Mouse (Mus musculus) C2C12 (cell line): ENCODE results near the gene Parp6.

Source experiments
- CEBPB ChIP-seq: IDR thresholded peaks from one replicate; pipeline ENCODE4 v1.6.1; 2011; ENCODE audit warnings: low read depth, mild to moderate bottlenecking, control low read depth, moderate library complexity
- CTCF ChIP-seq: IDR thresholded peaks from one replicate; pipeline ENCODE4 v1.5.1; 2011; ENCODE audit not compliant: control insufficient read depth, insufficient read depth, insufficient read length
- FOSL1 ChIP-seq: IDR thresholded peaks from one replicate; pipeline ENCODE4 v1.8.0; 2011; ENCODE audit warnings: mild to moderate bottlenecking, low read length; ENCODE audit not compliant: poor library complexity, insufficient read depth, severe bottlenecking
- MAX ChIP-seq: IDR thresholded peaks from one replicate; pipeline ENCODE4 v1.6.1; 2011; ENCODE audit warnings: mild to moderate bottlenecking, control low read depth
- MYOD1 ChIP-seq: IDR thresholded peaks from one replicate; pipeline ENCODE4 v1.6.1; 2011; ENCODE audit warnings: low read depth; ENCODE audit not compliant: control insufficient read depth, insufficient read length
- MYOG ChIP-seq: IDR thresholded peaks from one replicate; pipeline ENCODE4 v1.6.1; 2011; ENCODE audit not compliant: control insufficient read depth, insufficient read length; ENCODE audit errors: extremely low read depth
- USF1 ChIP-seq: IDR thresholded peaks from one replicate; pipeline ENCODE4 v1.6.1; 2011; ENCODE audit warnings: low read depth, mild to moderate bottlenecking, control low read depth, moderate library complexity

DNA sequence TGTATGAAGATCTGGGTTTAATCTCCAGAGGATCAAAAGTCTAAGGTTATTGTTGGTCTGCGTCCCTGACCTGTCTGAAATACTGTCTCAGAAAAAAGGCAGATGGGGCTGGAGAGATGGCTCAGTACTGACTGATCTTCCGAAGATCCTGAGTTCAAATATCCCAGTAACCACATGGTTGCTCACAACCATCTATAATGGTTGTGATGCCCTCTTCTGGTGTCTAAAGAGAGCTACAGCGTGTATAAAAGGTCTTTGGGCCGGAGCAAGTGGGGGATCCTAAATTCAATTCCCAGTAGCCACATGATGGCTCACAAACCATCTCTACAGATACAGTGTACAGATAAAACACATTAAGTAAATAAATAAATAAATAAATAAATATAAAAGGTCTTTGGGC lies 52.1 kb downstream of the Parp6 start:
- TF ChIP-seq CTCF, result no peak
- TF ChIP-seq FOSL1, result no peak
- no peak for TF ChIP-seq MYOG
- TF ChIP-seq USF1, result no peak
- TF ChIP-seq MAX, result no peak
- no peak for TF ChIP-seq MYOD1
- TF ChIP-seq CEBPB, result no peak
